In genomic region chr10:45066931-45067308, GRCm38 (mm10) we compare ENCODE assay signal across 8 mouse cellular contexts. TPM values are rescaled to one million over a fixed set of nuclear protein-coding genes. Genes with fewer than 3 reads are reported as not detected.
DNase-seq lines count a peak whose midpoint lies in the region; ATAC-seq and TF ChIP-seq lines count a peak whose summit lies in the region.

Prep (plus strand) TSS chr10:45067203.

- peak within 1 kb of the TSS; percentile 80 for H3K27ac ChIP-seq in heart, embryonic 11.5 days (ENCODE audit: low read depth, low read length)
- H3K27ac ChIP-seq in kidney, embryonic 15.5 days: peak within 1 kb of the TSS; percentile 86
- peak within 1 kb of the TSS; percentile 66 for H3K27ac ChIP-seq in liver, embryonic 11.5 days (ENCODE audit: low read depth, low read length)

- H3ac ChIP-seq in myocyte (ENCODE audit: control insufficient read depth, insufficient read length): peak within 1 kb of the TSS; percentile 72

- H3K4me2 ChIP-seq in heart, embryonic 11.5 days: peak within 1 kb of the TSS; percentile 80
- peak within 1 kb of the TSS; percentile 79 for H3K4me2 ChIP-seq in kidney, embryonic 15.5 days
- H3K4me2 ChIP-seq in liver, embryonic 11.5 days: peak within 1 kb of the TSS; percentile 89
- peak within 1 kb of the TSS; percentile 97 for H3K4me2 ChIP-seq in myocyte (ENCODE audit: low read depth)

- H3K79me2 ChIP-seq in myocyte (ENCODE audit: control insufficient read depth, insufficient read depth): peaks cover 52% of the 10 kb centered on the region

- under 1% methylated on average over 51 of the region's 57 CpGs for WGBS in heart, embryonic 11.5 days (ENCODE audit: insufficient replicate concordance)
- under 1% methylated on average over 52 of the region's 57 CpGs for WGBS in kidney, embryonic 15.5 days
- WGBS in liver, embryonic 11.5 days: under 1% methylated on average over 34 of the region's 57 CpGs

- H3K27me3 ChIP-seq in heart, embryonic 11.5 days (ENCODE audit: control insufficient read depth, insufficient read depth, low read length): no peaks in the 10 kb centered on the region
- H3K27me3 ChIP-seq in kidney, embryonic 15.5 days: no peaks in the 10 kb centered on the region
- H3K27me3 ChIP-seq in liver, embryonic 11.5 days (replicated peaks; ENCODE audit: control insufficient read depth, insufficient read depth, low read length): no peaks in the 10 kb centered on the region
- H3K27me3 ChIP-seq in myocyte (ENCODE audit: control insufficient read depth, insufficient read depth, insufficient read length): no peaks in the 10 kb centered on the region

- 0 out of 2 replicates have a peak, but pooled peaks cover under 1% of the 10 kb centered on the region for H3K36me3 ChIP-seq in heart, embryonic 11.5 days (ENCODE audit: control insufficient read depth, insufficient read depth, low read length)
- H3K36me3 ChIP-seq in kidney, embryonic 15.5 days: peaks cover under 1% of the 10 kb centered on the region; the same call in 1 of the 2 replicates
- H3K36me3 ChIP-seq in liver, embryonic 11.5 days (ENCODE audit: control insufficient read depth, insufficient read depth, low read length): peaks cover 3% of the 10 kb centered on the region; the same call in 1 of the 2 replicates
- H3K36me3 ChIP-seq in myocyte (ENCODE audit: control insufficient read depth, insufficient read depth): no peaks in the 10 kb centered on the region

- peak; percentile 78 for TF ChIP-seq POLR2A in brain, embryonic 14.5 days (IDR thresholded peaks at IDR 0.05; ENCODE audit: borderline replicate concordance, extremely low read depth, insufficient read depth, insufficient read length, poor library complexity, severe bottlenecking)
- peak; percentile 98 for TF ChIP-seq POLR2A in myocyte (IDR thresholded peaks at IDR 0.05; ENCODE audit: insufficient read length, low read depth)

- TF ChIP-seq CTCF in brain, embryonic 14.5 days (IDR thresholded peaks at IDR 0.05; ENCODE audit: borderline replicate concordance, extremely low read depth, insufficient read depth, insufficient read length): peak; percentile 42

- ATAC-seq in erythroblast, adult 5-6 weeks (replicated peaks; ENCODE audit: low FRiP score, poor library complexity, severe bottlenecking): peak; percentile 94
- ATAC-seq in heart, embryonic 11.5 days (replicated peaks; ENCODE audit: insufficient number of reproducible peaks, low FRiP score, low TSS enrichment): peak; percentile 90
- peak; percentile 94 for ATAC-seq in kidney, embryonic 15.5 days (replicated peaks; ENCODE audit: low FRiP score)
- peak; percentile 90 for ATAC-seq in liver, embryonic 11.5 days (replicated peaks; ENCODE audit: low FRiP score)

- no peaks in the 10 kb centered on the region for H3K9me3 ChIP-seq in heart, embryonic 11.5 days (replicated peaks; ENCODE audit: control insufficient read depth, low read length)
- no peaks in the 10 kb centered on the region for H3K9me3 ChIP-seq in kidney, embryonic 15.5 days (replicated peaks)
- no peaks in the 10 kb centered on the region for H3K9me3 ChIP-seq in liver, embryonic 11.5 days (ENCODE audit: control insufficient read depth, low read length)

- DNase-seq in CD4-positive, CD25-positive, alpha-beta regulatory T cell, adult 2 months (ENCODE audit: low read depth, low spot score): peak; percentile 91
- peak; percentile 97 for DNase-seq in brain, embryonic 14.5 days (ENCODE audit: low read depth)
- peak; percentile 82 for DNase-seq in liver, embryonic 11.5 days (ENCODE audit: low spot score)
- DNase-seq in spleen, postnatal 4 days (ENCODE audit: low spot score in 2 of 2): peak; percentile 88 to 94

- peak within 1 kb of the TSS; percentile 99 for H3K4me3 ChIP-seq in heart, embryonic 11.5 days (ENCODE audit: low read depth, low read length)
- peak within 1 kb of the TSS; percentile 98 for H3K4me3 ChIP-seq in kidney, embryonic 15.5 days (replicated peaks)
- H3K4me3 ChIP-seq in liver, embryonic 11.5 days (ENCODE audit: low read depth, low read length): peak within 1 kb of the TSS; percentile 97
- peak within 1 kb of the TSS; percentile 77 for H3K4me3 ChIP-seq in myocyte

- peaks cover 21% of the 10 kb centered on the region for H3K4me1 ChIP-seq in heart, embryonic 11.5 days (ENCODE audit: control insufficient read depth, insufficient read depth, low read length)
- H3K4me1 ChIP-seq in kidney, embryonic 15.5 days: peaks cover 25% of the 10 kb centered on the region
- H3K4me1 ChIP-seq in liver, embryonic 11.5 days (replicated peaks; ENCODE audit: control insufficient read depth, insufficient read depth, low read length): peaks cover 38% of the 10 kb centered on the region

- H3K9ac ChIP-seq in heart, embryonic 11.5 days (ENCODE audit: low read depth, low read length): peak within 1 kb of the TSS; percentile 90
- peak within 1 kb of the TSS; percentile 94 for H3K9ac ChIP-seq in kidney, embryonic 15.5 days
- H3K9ac ChIP-seq in liver, embryonic 11.5 days (ENCODE audit: low read depth, low read length): peak within 1 kb of the TSS; percentile 94

TF ChIP-seq in myocyte, 11 proteins besides CTCF, POLR2A, EP300 and RAD21:
- peak in 2 of 3 experiments; percentile 39 to 76 for TF ChIP-seq MYOD1 (IDR thresholded peaks at IDR 0.05; ENCODE audit: control insufficient read depth in 1 of 3, insufficient read length in 2 of 3, low read depth in 2 of 3)
- TF ChIP-seq MYOG (IDR thresholded peaks at IDR 0.05; ENCODE audit: control insufficient read depth in 1 of 3, insufficient read depth in 1 of 3, insufficient read length in 2 of 3, low read depth in 2 of 3): peak in 2 of 3 experiments; percentile 69 to 74
- peak; percentile 97 for TF ChIP-seq POLR2AphosphoS2 (IDR thresholded peaks at IDR 0.05; ENCODE audit: insufficient read length, low read depth)
- TF ChIP-seq TCF3 (IDR thresholded peaks at IDR 0.05; ENCODE audit: insufficient read length, low read depth): peak; percentile 41
- no peak for TF ChIP-seq TCF12 (IDR thresholded peaks at IDR 0.05; ENCODE audit: insufficient read depth, poor library complexity, severe bottlenecking)
- TF ChIP-seq SRF (IDR thresholded peaks at IDR 0.05; ENCODE audit: control insufficient read depth, insufficient read length, low read depth): peak; percentile 33
- TF ChIP-seq REST (IDR thresholded peaks at IDR 0.05; ENCODE audit: insufficient read depth, insufficient read length): peak; percentile 66
- no peak for TF ChIP-seq MAX (IDR thresholded peaks at IDR 0.05; ENCODE audit: low read depth)
- TF ChIP-seq E2F4 (IDR thresholded peaks at IDR 0.05; ENCODE audit: insufficient read depth): no peak

RNA-seq across cellular contexts. Expression of gene Prep, which starts in this region (rescaled TPM):
- 16.7 and 20.6 TPM in 2 replicates for polyA plus RNA-seq in brain, embryonic 14.5 days (2012; rRNA removed)
- total RNA-seq in erythroblast, adult 5-6 weeks (2015; ENCODE audit: low replicate concordance): 1.3 and 2.3 TPM in 2 replicates
- total RNA-seq in erythroblast, adult 5-6 weeks (2017; ENCODE audit: low replicate concordance): 1.8 and 2.8 TPM in 2 replicates
- 18.9 and 24.0 TPM in 2 replicates for polyA plus RNA-seq in heart, embryonic 11.5 days (2014; fragmentation: Nextera tagmentation; extraction: Ambion mirVana)
- polyA plus RNA-seq in kidney, embryonic 15.5 days (2015; fragmentation: Nextera tagmentation; extraction: Ambion mirVana): 24.8 and 25.5 TPM in 2 replicates
- 22.1 and 27.7 TPM in 2 replicates for polyA plus RNA-seq in liver, embryonic 11.5 days (2014; fragmentation: Nextera tagmentation; extraction: Ambion mirVana)
- polyA plus RNA-seq in myocyte (2012; fragmentation: generic; extraction: Trizol): 35.6 TPM

Comparison
In these comparisons a context has a peak if more than half of its experiments do, and no peak if none do; other contexts are left out.
1. Peak in every context shown above with its lines: DNase-seq, ATAC-seq, H3K4me3 ChIP-seq and H3K27ac ChIP-seq.